Mouse (Mus musculus): ENCODE results near the gene Usp29. TPM values are rescaled to one million over a fixed set of nuclear protein-coding genes. Genes with fewer than 3 reads are reported as not detected.

Usp29 gene
- polyA plus RNA-seq, 1 experiment from 2014 or later, result 19.1 TPM

GRCm38 (mm10) chr7:6730801-6731200 lies 423 bp downstream of the Usp29 start:
- no peak for ATAC-seq (ENCODE audit: low read depth)
- H3K36me3 ChIP-seq, result no peaks in the 10 kb centered on the region
- H3K9ac ChIP-seq, result peak overlapping the region; percentile 61
- no peaks in the 10 kb centered on the region for H3K27me3 ChIP-seq
- H3K4me3 ChIP-seq, result peak overlapping the region; percentile 56
- H3K4me2 ChIP-seq, result peak overlapping the region; percentile 55
- peaks cover 27% of the 10 kb centered on the region; the same call in 1 of the 2 replicates for H3K9me3 ChIP-seq
- H3K27ac ChIP-seq (replicated peaks), result peak overlapping the region; percentile 97
- H3K4me1 ChIP-seq (replicated peaks), result peaks cover 6% of the 10 kb centered on the region; the same call in 1 of the 2 replicates
- 45% methylated on average over 15 of the region's 15 CpGs for WGBS

- Histone ChIP-seq H3K9ac (peak overlapping the region; percentile 61), H3K27me3 (no peaks in the 10 kb centered on the region), H3K4me3 (peak overlapping the region; percentile 56), H3K36me3 (no peaks in the 10 kb centered on the region), H3K4me1 (replicated peaks) (peaks cover 6% of the 10 kb centered on the region; the same call in 1 of the 2 replicates), H3K27ac (replicated peaks) (no peak overlapping the region), H3K9me3 (peaks cover 27% of the 10 kb centered on the region; the same call in 1 of the 2 replicates), H3K4me2 (peak overlapping the region; percentile 55)
- 52% methylated on average over 3 of the region's 3 CpGs for WGBS
- ATAC-seq (ENCODE audit: low read depth), result no peak
Observed at GRCm38 (mm10) chr7:6731373-6731772, 995 bp downstream of the Usp29 start.

DNA sequence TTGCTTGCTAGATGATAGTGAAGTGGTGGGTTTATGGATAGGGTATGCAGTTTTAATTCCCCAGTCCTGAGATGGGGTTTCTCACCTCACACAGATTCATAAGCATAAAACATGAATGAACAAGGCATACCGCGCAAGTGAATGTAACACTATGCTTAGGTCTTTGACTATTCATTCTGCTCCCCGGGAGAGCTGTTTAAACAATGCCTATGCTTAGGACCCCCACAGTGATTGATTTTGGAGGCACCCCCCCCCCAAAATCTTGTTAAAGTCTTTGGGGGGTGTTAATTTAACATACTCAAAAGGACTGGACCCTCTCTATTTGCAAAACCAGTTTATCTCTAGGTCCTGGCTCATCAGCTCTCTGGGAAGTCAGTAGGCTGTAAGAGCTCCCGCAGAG lies 1.6 kb downstream of the Usp29 start:
- Histone ChIP-seq H3K9me3 (peaks cover 27% of the 10 kb centered on the region; the same call in 1 of the 2 replicates), H3K27ac (replicated peaks) (peak overlapping the region; percentile 56), H3K9ac (peak overlapping the region; percentile 61), H3K4me1 (replicated peaks) (peaks cover under 1% of the 10 kb centered on the region; the same call in 1 of the 2 replicates), H3K4me3 (peak overlapping the region; percentile 56), H3K4me2 (peak overlapping the region; percentile 55), H3K27me3 (no peaks in the 10 kb centered on the region), H3K36me3 (no peaks in the 10 kb centered on the region)
- ATAC-seq (ENCODE audit: low read depth), result no peak
- WGBS, result 59% methylated on average over 4 of the region's 4 CpGs

GRCm38 (mm10) chr7:6736060-6736459 lies 5.7 kb downstream of the Usp29 start:
- Histone ChIP-seq H3K27me3 (no peaks in the 10 kb centered on the region), H3K9me3 (no peaks in the 10 kb centered on the region), H3K36me3 (no peaks in the 10 kb centered on the region), H3K27ac (replicated peaks) (no peak overlapping the region), H3K4me2 (no peak overlapping the region), H3K9ac (no peak overlapping the region), H3K4me1 (replicated peaks) (no peaks in the 10 kb centered on the region; the same call in 1 of the 2 replicates), H3K4me3 (no peak overlapping the region)
- ATAC-seq (ENCODE audit: low read depth), result no peak
- 78% methylated on average over 1 of the region's 1 CpGs for WGBS

DNA sequence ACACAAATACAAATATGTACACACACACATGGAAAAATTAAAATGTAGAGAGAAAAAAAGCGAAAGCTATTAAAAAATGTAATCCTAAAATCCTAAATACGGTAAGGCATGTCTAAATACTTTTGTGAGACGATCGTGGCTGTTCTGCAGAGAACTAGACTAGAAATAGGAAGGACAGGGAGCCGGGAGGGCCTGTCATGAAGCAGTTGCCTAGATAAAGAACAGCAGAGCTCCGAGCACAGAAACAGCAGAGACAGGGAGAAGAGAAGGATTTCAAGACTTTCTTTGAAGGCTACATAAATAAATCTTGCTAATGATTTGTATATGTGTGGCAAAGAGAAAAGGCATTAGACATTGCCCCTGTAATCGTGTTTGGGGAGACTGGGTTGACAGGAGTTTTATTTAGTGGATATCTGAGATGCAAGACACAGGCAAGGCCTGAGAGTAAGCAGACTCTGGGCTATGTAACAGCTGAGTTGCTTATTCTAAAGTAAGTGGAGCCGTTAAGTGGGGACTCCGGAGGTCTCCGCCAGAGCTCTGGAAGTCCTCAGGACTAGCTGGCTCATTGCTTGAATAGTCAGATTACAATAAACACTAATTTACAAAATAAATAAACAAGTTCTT lies 14.0 kb downstream of the Usp29 start:
- Histone ChIP-seq H3K27ac (replicated peaks) (peak overlapping the region; percentile 43; the same call in 1 of the 2 replicates), H3K4me2 (no peak overlapping the region), H3K36me3 (no peaks in the 10 kb centered on the region), H3K9me3 (no peaks in the 10 kb centered on the region), H3K4me1 (replicated peaks) (peaks cover 24% of the 10 kb centered on the region; the same call in 1 of the 2 replicates), H3K27me3 (no peaks in the 10 kb centered on the region), H3K9ac (no peak overlapping the region), H3K4me3 (no peak overlapping the region)
- 73% methylated on average over 10 of the region's 10 CpGs for WGBS
- no peak for ATAC-seq (ENCODE audit: low read depth)

DNA sequence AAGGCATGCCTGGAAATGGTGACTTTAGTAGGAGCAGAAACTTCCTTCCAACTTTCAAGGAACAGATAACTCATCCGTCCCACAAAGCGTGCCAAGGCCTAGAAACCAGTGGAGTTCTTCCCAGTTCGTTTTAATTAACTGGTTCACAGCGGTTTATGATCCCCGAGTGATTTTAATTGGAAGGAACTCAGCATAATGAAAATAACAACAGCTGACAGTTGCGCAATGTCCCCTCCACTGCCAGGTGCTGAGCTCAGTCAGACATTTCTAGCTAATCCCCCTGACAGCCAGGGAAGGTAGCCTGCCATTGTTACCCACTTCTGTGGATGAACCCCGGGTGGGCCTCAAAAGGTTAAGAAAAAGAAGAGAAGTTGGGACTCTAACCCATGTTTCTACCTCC lies 18.8 kb downstream of the Usp29 start:
- no peak overlapping the region for H3K4me2 ChIP-seq
- H3K9me3 ChIP-seq, result no peaks in the 10 kb centered on the region
- 0 out of 2 replicates have a peak overlapping the region, but pooled peaks have one; percentile 5 for H3K27ac ChIP-seq (replicated peaks)
- H3K9ac ChIP-seq, result no peak overlapping the region
- peaks cover 28% of the 10 kb centered on the region for H3K4me1 ChIP-seq (replicated peaks)
- 56% methylated on average over 7 of the region's 7 CpGs for WGBS
- 0 out of 2 replicates have a peak, but pooled peaks have one; percentile 19 for ATAC-seq (ENCODE audit: low read depth)
- H3K4me3 ChIP-seq, result no peak overlapping the region
- H3K27me3 ChIP-seq, result no peaks in the 10 kb centered on the region
- H3K36me3 ChIP-seq, result no peaks in the 10 kb centered on the region

DNA sequence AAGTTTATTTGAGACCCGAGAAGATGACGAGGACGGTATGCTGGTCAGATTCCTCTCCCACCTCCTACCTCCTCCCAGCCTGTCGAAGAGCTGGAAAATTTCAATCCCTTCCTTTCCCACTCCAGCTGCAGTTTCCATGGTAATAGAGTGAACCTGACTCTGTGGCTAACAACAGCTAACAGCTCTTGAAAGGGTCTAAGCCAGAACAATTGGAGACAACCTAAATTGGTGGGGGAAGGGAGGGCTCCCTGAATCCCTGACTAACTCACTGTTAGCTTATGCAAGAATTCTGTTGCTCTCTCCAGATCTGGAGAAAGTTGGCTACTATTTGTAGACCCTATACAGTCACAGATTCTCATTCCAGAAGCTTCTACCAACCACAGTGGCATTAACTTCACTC lies 23.1 kb downstream of the Usp29 start:
- ATAC-seq (ENCODE audit: low read depth), result peak; percentile 48; the same call in 1 of the 2 replicates
- H3K9me3 ChIP-seq, result no peaks in the 10 kb centered on the region
- H3K27ac ChIP-seq (replicated peaks), result peak overlapping the region; percentile 23; the same call in 1 of the 2 replicates
- H3K4me1 ChIP-seq (replicated peaks), result peaks cover 21% of the 10 kb centered on the region
- no peaks in the 10 kb centered on the region for H3K36me3 ChIP-seq
- WGBS, result 12% methylated on average over 4 of the region's 4 CpGs
- H3K4me3 ChIP-seq, result no peak overlapping the region
- H3K9ac ChIP-seq, result no peak overlapping the region
- no peaks in the 10 kb centered on the region for H3K27me3 ChIP-seq
- H3K4me2 ChIP-seq, result no peak overlapping the region

DNA sequence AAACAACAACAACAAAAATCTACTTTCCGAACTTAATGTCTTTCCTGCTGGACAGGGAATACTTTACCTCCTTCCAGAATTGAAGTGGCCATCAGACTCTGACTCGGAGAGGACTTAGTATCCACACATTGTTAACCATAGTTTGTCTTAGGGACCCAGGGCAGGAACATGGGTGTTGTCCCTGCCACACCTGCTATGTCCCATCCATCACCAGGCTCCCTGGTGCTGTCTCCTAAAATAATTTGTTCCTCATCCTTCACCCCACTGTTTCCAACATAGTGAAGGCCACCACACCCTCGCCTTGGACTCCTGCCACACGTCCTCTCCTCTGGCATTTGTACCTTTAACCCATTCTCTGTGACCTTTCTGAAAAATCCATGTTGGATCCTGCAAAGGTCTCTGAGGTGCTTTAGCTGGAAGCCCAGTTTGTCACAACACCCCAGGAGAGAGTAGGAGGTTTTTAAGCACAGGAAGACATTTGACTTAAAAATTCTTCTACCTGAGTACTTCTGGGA lies 26.5 kb downstream of the Usp29 start:
- no peaks in the 10 kb centered on the region for H3K36me3 ChIP-seq
- H3K4me3 ChIP-seq, result no peak overlapping the region
- whole genome bisulfite sequencing, result 82% methylated on average over 4 of the region's 4 CpGs
- H3K9ac ChIP-seq, result no peak overlapping the region
- H3K4me1 ChIP-seq (replicated peaks), result peaks cover 10% of the 10 kb centered on the region
- no peaks in the 10 kb centered on the region for H3K27me3 ChIP-seq
- no peaks in the 10 kb centered on the region for H3K9me3 ChIP-seq
- no peak for ATAC-seq (ENCODE audit: low read depth)
- no peak overlapping the region for H3K27ac ChIP-seq (replicated peaks)
- H3K4me2 ChIP-seq, result no peak overlapping the region

DNA sequence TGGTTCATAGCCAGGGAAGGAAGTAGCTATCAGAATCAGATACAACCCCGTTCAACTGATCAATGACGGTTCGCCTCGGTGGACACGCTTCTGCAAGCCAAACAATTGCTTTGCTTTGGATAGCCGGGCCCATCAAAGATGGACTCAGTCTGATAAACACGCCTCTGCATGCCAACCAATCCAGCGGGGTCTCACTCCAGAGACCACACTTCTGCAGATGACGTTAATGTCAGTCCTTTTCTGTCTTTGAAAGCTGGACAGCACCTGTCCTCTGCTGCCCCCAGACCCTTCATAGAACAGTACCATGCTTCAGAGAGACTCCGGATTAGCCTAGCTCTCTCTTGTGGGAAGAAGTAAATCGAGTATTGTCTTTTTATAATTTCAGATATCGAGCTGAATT lies 29.3 kb downstream of the Usp29 start:
- ATAC-seq (ENCODE audit: low read depth), result no peak

GRCm38 (mm10) chr7:6760170-6760569 lies 29.8 kb downstream of the Usp29 start:
- ATAC-seq (ENCODE audit: low read depth), result no peak
- 4% methylated on average over 6 of the region's 6 CpGs for WGBS
- no peaks in the 10 kb centered on the region for H3K9me3 ChIP-seq
- H3K4me2 ChIP-seq, result no peak overlapping the region
- H3K27ac ChIP-seq (replicated peaks), result no peak overlapping the region
- no peaks in the 10 kb centered on the region for H3K36me3 ChIP-seq
- H3K4me1 ChIP-seq (replicated peaks), result no peaks in the 10 kb centered on the region
- no peak overlapping the region for H3K4me3 ChIP-seq
- H3K9ac ChIP-seq, result no peak overlapping the region
- no peaks in the 10 kb centered on the region for H3K27me3 ChIP-seq

More for the DNA sequence above, 29.3 kb downstream of the Usp29 start:
- no peak overlapping the region for H3K4me2 ChIP-seq
- 70% methylated on average over 12 of the region's 12 CpGs for WGBS
- H3K9ac ChIP-seq, result no peak overlapping the region
- no peaks in the 10 kb centered on the region for H3K36me3 ChIP-seq
- H3K4me3 ChIP-seq, result no peak overlapping the region
- no peaks in the 10 kb centered on the region for H3K4me1 ChIP-seq (replicated peaks)
- H3K27ac ChIP-seq (replicated peaks), result no peak overlapping the region
- H3K9me3 ChIP-seq, result no peaks in the 10 kb centered on the region
- no peaks in the 10 kb centered on the region for H3K27me3 ChIP-seq

DNA sequence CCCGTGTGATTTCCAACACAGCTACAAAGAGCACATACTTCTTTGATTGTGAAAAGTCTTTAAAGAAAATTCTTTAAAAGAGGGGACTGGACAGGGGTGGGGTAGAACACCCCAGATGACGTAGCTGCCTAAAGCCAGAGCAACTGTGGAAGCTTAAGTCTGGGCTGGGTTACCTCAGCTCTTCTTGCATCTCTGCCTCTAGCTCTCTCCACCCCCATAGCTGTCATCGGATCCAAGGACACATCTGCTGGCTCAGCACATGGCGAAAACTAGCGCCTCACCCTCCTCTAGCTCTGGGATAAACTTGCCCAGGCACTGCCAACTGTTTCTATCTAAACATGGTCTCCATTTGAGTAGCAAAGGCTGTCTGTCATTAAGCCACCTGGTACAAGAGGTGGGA lies 34.9 kb downstream of the Usp29 start:
- Histone ChIP-seq H3K4me3 (no peak overlapping the region), H3K27me3 (no peaks in the 10 kb centered on the region), H3K27ac (replicated peaks) (no peak overlapping the region), H3K4me1 (replicated peaks) (peaks cover 2% of the 10 kb centered on the region; the same call in 1 of the 2 replicates), H3K9ac (no peak overlapping the region), H3K4me2 (no peak overlapping the region), H3K36me3 (0 out of 2 replicates have a peak, but pooled peaks cover 6% of the 10 kb centered on the region), H3K9me3 (0 out of 2 replicates have a peak, but pooled peaks cover 2% of the 10 kb centered on the region)
- no peak for ATAC-seq (ENCODE audit: low read depth)
- WGBS, result 75% methylated on average over 5 of the region's 5 CpGs

DNA sequence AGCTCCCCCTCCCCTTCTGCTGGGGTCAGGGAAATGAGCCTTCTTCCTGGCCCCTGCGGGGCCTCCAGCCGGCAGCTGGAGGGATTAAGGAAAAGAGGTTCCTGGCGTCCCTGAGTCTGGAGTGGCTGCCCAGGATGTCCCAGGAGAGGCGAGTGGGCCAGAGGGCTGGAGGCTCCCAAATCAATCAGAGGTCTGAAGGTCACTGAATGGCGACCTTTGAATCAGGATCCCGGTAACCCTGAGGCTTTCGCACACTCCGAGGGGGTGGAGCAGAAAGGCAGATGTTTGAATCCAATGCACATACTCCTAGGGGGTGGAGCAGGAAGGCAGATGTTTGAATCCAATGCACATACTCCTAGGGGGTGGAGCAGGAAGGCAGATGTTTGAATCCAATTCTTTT lies 39.9 kb downstream of the Usp29 start:
- Histone ChIP-seq H3K4me1 (replicated peaks) (peaks cover 10% of the 10 kb centered on the region; the same call in 1 of the 2 replicates), H3K4me2 (no peak overlapping the region), H3K4me3 (no peak overlapping the region), H3K27me3 (no peaks in the 10 kb centered on the region), H3K9me3 (0 out of 2 replicates have a peak, but pooled peaks cover 2% of the 10 kb centered on the region), H3K36me3 (0 out of 2 replicates have a peak, but pooled peaks cover 6% of the 10 kb centered on the region), H3K27ac (replicated peaks) (no peak overlapping the region), H3K9ac (no peak overlapping the region)
- WGBS, result 4% methylated on average over 8 of the region's 8 CpGs
- no peak for ATAC-seq (ENCODE audit: low read depth)
